Mouse (Mus musculus) kidney, adult 2 months (tissue): ENCODE measurements around the gene Spag5.

Source experiments
- CTCF ChIP-seq: fragments of 200-500 bp; conservative IDR thresholded peaks from 2 replicates; pipeline ENCODE4 v1.5.1; 2011; ENCODE audit warnings: low read depth, mild to moderate bottlenecking, control low read depth, low read length, moderate library complexity, mixed read lengths; ENCODE audit not compliant: insufficient read depth, insufficient read length
- POLR2A ChIP-seq: fragments of 200-500 bp; IDR thresholded peaks from one replicate; pipeline ENCODE4 v1.6.1; 2011; ENCODE audit warnings: low read depth, low read length, control low read depth

DNA sequence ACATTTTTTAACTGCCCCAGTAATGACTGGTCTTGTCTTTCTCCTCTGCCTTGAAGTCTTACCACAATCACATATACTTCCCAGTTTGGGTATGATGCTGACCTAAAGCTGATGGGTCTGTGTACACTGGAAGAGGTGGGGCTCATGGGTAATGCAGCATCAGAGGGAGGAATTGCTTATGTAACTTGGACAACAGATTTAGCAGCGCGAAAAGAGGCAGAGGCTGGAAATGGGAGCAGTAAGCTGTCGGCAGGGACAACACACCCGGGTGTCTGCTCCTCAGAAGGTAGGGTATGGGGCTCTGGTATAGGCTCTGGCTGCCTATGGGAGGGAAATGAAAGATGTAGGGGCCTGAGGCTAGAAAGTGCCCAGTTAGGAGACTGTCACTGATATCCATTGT, 10.7 kb upstream of the Spag5 start, which contains the start of gene BC030499:
- TF ChIP-seq CTCF (no peak), POLR2A (no peak)
